Mouse (Mus musculus) bone marrow, adult 2 months (tissue): Measurements from ENCODE around the gene Nop2. TPM values are rescaled to one million over a fixed set of nuclear protein-coding genes. Genes with fewer than 3 reads are reported as not detected.
"Not testable (repeated sequence)": the region's sequence is repeated elsewhere in the genome, so short reads cannot be mapped to it uniquely, and the experiment has no call there.

Experiments
- H3K27ac ChIP-seq: fragments of 200-500 bp; 2 replicates; pipeline ENCODE4 v1.5.1; 2012; ENCODE audit warnings: low read depth, mild to moderate bottlenecking, control low read depth, inconsistent platforms, low read length; ENCODE audit not compliant: control insufficient read depth, poor library complexity, insufficient read depth
- H3K4me1 ChIP-seq: fragments of 200-500 bp; 2 replicates; pipeline ENCODE4 v1.6.1; 2011; ENCODE audit warnings: low read length; ENCODE audit not compliant: control insufficient read depth, insufficient read depth
- H3K4me3 ChIP-seq: fragments of 200-500 bp; replicated peaks from 2 replicates; pipeline ENCODE3; 2011; ENCODE audit warnings: mild to moderate bottlenecking, low read depth, low read length, control low read depth; ENCODE audit not compliant: control insufficient read depth
- CTCF ChIP-seq: fragments of 200-500 bp; IDR thresholded peaks from 2 replicates; pipeline ENCODE4 v1.5.1; 2011; ENCODE audit warnings: low read length, control low read depth; ENCODE audit not compliant: control insufficient read depth, insufficient read depth
- POLR2A ChIP-seq: fragments of 200-500 bp; IDR thresholded peaks from 2 replicates; pipeline ENCODE4 v1.6.1; 2011; ENCODE audit warnings: low read depth, mild to moderate bottlenecking, control low read depth, low read length, borderline replicate concordance; ENCODE audit not compliant: control insufficient read depth
- WGBS: fragments of 180-500 bp; shearing (Covaris S2); methylation state at CpG from one replicate; pipeline ENCODE4 v1.1.7; 2018; 5-methylcytosine and 5-hydroxymethylcytosine counted together
- polyA plus RNA-seq: library from polyadenylated mRNA; stranded (reverse); fragments of >200 nt; gene quantifications from 2 replicates; pipeline ENCODE4 v1.2.4, GENCODE M21; 2011; ENCODE audit warnings: low replicate concordance; ENCODE audit not compliant: missing spikeins, insufficient read depth, insufficient read length

Nop2 gene
- polyA plus RNA-seq, 1 experiment, result 25.7 TPM

- WGBS, result 78% methylated on average over 7 of the region's 7 CpGs
- no peak for TF ChIP-seq POLR2A
- no peak for TF ChIP-seq CTCF
These were observed 28.3 kb downstream of the Nop2 start for GRCm38 (mm10) chr6:125159773-125160557.

GRCm38 (mm10) chr6:125160558-125160853 lies 28.8 kb downstream of the Nop2 start:
- no peak for TF ChIP-seq POLR2A
- TF ChIP-seq CTCF, result no peak
- H3K27ac ChIP-seq, result peak overlapping the region; percentile 30

More at GRCm38 (mm10) chr6:125159773-125160557, 28.3 kb downstream of the Nop2 start:
- Histone ChIP-seq H3K4me3 (no peak overlapping the region), H3K27ac (peak overlapping the region; percentile 30), H3K4me1 (peaks cover 3% of the 10 kb centered on the region)

GRCm38 (mm10) chr6:125160854-125161760 lies 29.4 kb downstream of the Nop2 start:
- peaks cover 3% of the 10 kb centered on the region for H3K4me1 ChIP-seq
- no peak overlapping the region for H3K4me3 ChIP-seq
- TF ChIP-seq CTCF, result no peak
- no peak for TF ChIP-seq POLR2A
- 58% methylated on average over 22 of the region's 22 CpGs for WGBS
- H3K27ac ChIP-seq, result peak overlapping the region; percentile 22; the same call in 1 of the 2 replicates

More at GRCm38 (mm10) chr6:125160558-125160853, 28.8 kb downstream of the Nop2 start:
- Histone ChIP-seq H3K4me1 (peaks cover 3% of the 10 kb centered on the region), H3K4me3 (no peak overlapping the region)
- WGBS, result 58% methylated on average over 10 of the region's 10 CpGs

- not testable (repeated sequence) for H3K27ac ChIP-seq, H3K4me1 ChIP-seq, H3K4me3 ChIP-seq
- WGBS, result 8% methylated on average over 4 of the region's 5 CpGs
These were observed 30.3 kb downstream of the Nop2 start for GRCm38 (mm10) chr6:125161971-125162370.

GRCm38 (mm10) chr6:125162615-125163305 lies 31.1 kb downstream of the Nop2 start:
- not testable (repeated sequence) for H3K4me3 ChIP-seq, H3K27ac ChIP-seq, H3K4me1 ChIP-seq
- WGBS, result 66% methylated on average over 13 of the region's 16 CpGs

- Histone ChIP-seq H3K27ac (peak overlapping the region; percentile 92), H3K4me3 (peak overlapping the region; percentile 96), H3K4me1 (peaks cover 5% of the 10 kb centered on the region)
- TF ChIP-seq CTCF, result no peak
- no peak for TF ChIP-seq POLR2A
- WGBS, result 10% methylated on average over 20 of the region's 20 CpGs
These were observed 32.3 kb downstream of the Nop2 start for GRCm38 (mm10) chr6:125163801-125164657.

GRCm38 (mm10) chr6:125164672-125165327 lies 33.1 kb downstream of the Nop2 start:
- TF ChIP-seq CTCF (no peak), POLR2A (peak; percentile 20; the same call in 1 of the 2 replicates)
- H3K4me1 ChIP-seq, result peaks cover 5% of the 10 kb centered on the region

More at GRCm38 (mm10) chr6:125164672-125165327, 33.1 kb downstream of the Nop2 start:
- 0% methylated on average over 39 of the region's 39 CpGs for whole genome bisulfite sequencing
- peak overlapping the region; percentile 96 for H3K4me3 ChIP-seq
- H3K27ac ChIP-seq, result peak overlapping the region; percentile 92
